Mouse (Mus musculus): ENCODE measurements around the gene Plin2.
A peak's percentile ranks its signal among the peaks of the same experiment; 100 is the strongest.
"Not testable (repeated sequence)": the region's sequence is repeated elsewhere in the genome, so short reads cannot be mapped to it uniquely, and the experiment has no call there.

The Plin2 gene

GRCm38 (mm10) chr4:86632556-86632955 is 37.3 kb downstream of the Plin2 start:
- not testable (repeated sequence) for DNase-seq (ENCODE audit: low read depth, low spot score)

GRCm38 (mm10) chr4:86631831-86632230 is 38.0 kb downstream of the Plin2 start:
- no peak for DNase-seq (ENCODE audit: low read depth, low spot score)

- not testable (repeated sequence) for DNase-seq (ENCODE audit: low read depth, low spot score)
Measured at GRCm38 (mm10) chr4:86626496-86626895, 43.4 kb downstream of the Plin2 start.

GRCm38 (mm10) chr4:86625463-86625862 is 44.4 kb downstream of the Plin2 start:
- DNase-seq (ENCODE audit: low read depth, low spot score): no peak

- not testable (repeated sequence) for DNase-seq (ENCODE audit: low read depth, low spot score)
Measured at GRCm38 (mm10) chr4:86622532-86622931, 47.3 kb downstream of the Plin2 start.

GRCm38 (mm10) chr4:86622116-86622515 is 47.7 kb downstream of the Plin2 start:
- no peak for DNase-seq (ENCODE audit: low read depth, low spot score)

GRCm38 (mm10) chr4:86620506-86620905 is 49.4 kb downstream of the Plin2 start:
- no peak for DNase-seq (ENCODE audit: low read depth, low spot score)

GRCm38 (mm10) chr4:86612289-86612620 is 57.6 kb downstream of the Plin2 start:
- DNase-seq (ENCODE audit: low read depth, low spot score): no peak

GRCm38 (mm10) chr4:86611524-86612288 is 58.2 kb downstream of the Plin2 start, which contains the start of gene Haus6:
Gene Haus6 (minus strand): TSS chr4:86612055.
- DNase-seq (ENCODE audit: low read depth, low spot score): peak; percentile 98
